17 mouse cellular contexts compared by ENCODE assay signal in genomic region chr15:98930017-98930734, GRCm38 (mm10). TPM values are rescaled to one million over a fixed set of nuclear protein-coding genes. Genes with fewer than 3 reads are reported as not detected.
DNase-seq lines count a peak whose midpoint lies in the region; ATAC-seq and TF ChIP-seq lines count a peak whose summit lies in the region.
"Had no signal": no experiment of that assay in that cellular context is flagged by ENCODE, and none has a peak within 500 bp of the region (broad histone marks: within the 10 kb centered on the region; RNA-seq: fewer than 3 reads in every experiment).

No protein-coding gene starts in this region.

- H3K79me2 ChIP-seq in myocyte (ENCODE audit: control insufficient read depth, insufficient read depth): peaks cover 27% of the 10 kb centered on the region

- H3K4me3 ChIP-seq in heart, embryonic 16.5 days (ENCODE audit: low read length): no peak overlapping the region
- no peak overlapping the region for H3K4me3 ChIP-seq in midbrain, postnatal 0 days (ENCODE audit: low read depth, low read length)
- no peak overlapping the region for H3K4me3 ChIP-seq in midbrain, embryonic 14.5 days (replicated peaks; ENCODE audit: low read depth, low read length)
- no peak overlapping the region for H3K4me3 ChIP-seq in myocyte
- H3K4me3 ChIP-seq: neural tube, embryonic 12.5 days had no signal

- no peaks in the 10 kb centered on the region for H3K9me3 ChIP-seq in heart, embryonic 16.5 days (replicated peaks; ENCODE audit: control insufficient read depth, low read length)
- H3K9me3 ChIP-seq in midbrain, postnatal 0 days (ENCODE audit: low read length): no peaks in the 10 kb centered on the region
- no peaks in the 10 kb centered on the region for H3K9me3 ChIP-seq in midbrain, embryonic 14.5 days (ENCODE audit: control insufficient read depth, low read length)
- H3K9me3 ChIP-seq: neural tube, embryonic 12.5 days had no signal

- 0 out of 2 replicates have a peak overlapping the region, but pooled peaks have one; percentile 25 for H3K9ac ChIP-seq in heart, embryonic 16.5 days (ENCODE audit: low read length)
- H3K9ac ChIP-seq in midbrain, postnatal 0 days (replicated peaks; ENCODE audit: low read length, poor library complexity, severe bottlenecking): 0 out of 2 replicates have a peak overlapping the region, but pooled peaks have one; percentile 13
- no peak overlapping the region for H3K9ac ChIP-seq in midbrain, embryonic 14.5 days (replicated peaks; ENCODE audit: low read length)
- H3K9ac ChIP-seq: liver, embryonic 14.5 days; neural tube, embryonic 12.5 days had no signal

- H3K27ac ChIP-seq in heart, embryonic 16.5 days (ENCODE audit: low read length): peak overlapping the region; percentile 40; the same call in 1 of the 2 replicates
- H3K27ac ChIP-seq in midbrain, postnatal 0 days (ENCODE audit: low read depth, low read length): no peak overlapping the region
- no peak overlapping the region for H3K27ac ChIP-seq in midbrain, embryonic 14.5 days (replicated peaks; ENCODE audit: low read depth, low read length)
- H3K27ac ChIP-seq: liver, embryonic 14.5 days; neural tube, embryonic 12.5 days had no signal

- 48% methylated on average over 8 of the region's 8 CpGs for WGBS in heart, embryonic 16.5 days
- 56% methylated on average over 8 of the region's 8 CpGs for WGBS in midbrain, postnatal 0 days
- 62% methylated on average over 8 of the region's 8 CpGs for WGBS in midbrain, embryonic 14.5 days

- H3K27me3 ChIP-seq in heart, embryonic 16.5 days (ENCODE audit: control insufficient read depth, insufficient read depth, low read length): no peaks in the 10 kb centered on the region
- no peaks in the 10 kb centered on the region for H3K27me3 ChIP-seq in midbrain, postnatal 0 days (ENCODE audit: insufficient read depth, low read length)
- no peaks in the 10 kb centered on the region for H3K27me3 ChIP-seq in midbrain, embryonic 14.5 days (ENCODE audit: control insufficient read depth, insufficient read depth, low read length)
- H3K27me3 ChIP-seq in myocyte (ENCODE audit: control insufficient read depth, insufficient read depth, insufficient read length): no peaks in the 10 kb centered on the region
- H3K27me3 ChIP-seq: neural tube, embryonic 12.5 days had no signal

- H3K4me2 ChIP-seq in heart, embryonic 16.5 days (ENCODE audit: low read depth, low read length): no peak overlapping the region
- no peak overlapping the region for H3K4me2 ChIP-seq in midbrain, postnatal 0 days (ENCODE audit: low read depth, low read length, poor library complexity, severe bottlenecking)
- H3K4me2 ChIP-seq in midbrain, embryonic 14.5 days (ENCODE audit: low read length): no peak overlapping the region
- peak overlapping the region; percentile 74 for H3K4me2 ChIP-seq in myocyte (ENCODE audit: low read depth)

- no peak overlapping the region for H3ac ChIP-seq in myocyte (ENCODE audit: control insufficient read depth, insufficient read length)

- TF ChIP-seq CTCF in midbrain, postnatal 0 days (IDR thresholded peaks at IDR 0.05): no peak

- peaks cover 13% of the 10 kb centered on the region for H3K4me1 ChIP-seq in heart, embryonic 16.5 days (ENCODE audit: control insufficient read depth, insufficient read depth, low read length)
- 0 out of 2 replicates have a peak, but pooled peaks cover 4% of the 10 kb centered on the region for H3K4me1 ChIP-seq in midbrain, postnatal 0 days (ENCODE audit: insufficient read depth, low read length)
- H3K4me1 ChIP-seq in midbrain, embryonic 14.5 days (ENCODE audit: control insufficient read depth, insufficient read depth, low read length): peaks cover 12% of the 10 kb centered on the region

- no peak for DNase-seq in heart, adult 11 months
- no peak for DNase-seq in midbrain, postnatal 0 days (ENCODE audit: low spot score)
- DNase-seq in midbrain, embryonic 14.5 days: no peak
- DNase-seq in R1 (ENCODE audit: low read depth, low spot score): peak; percentile 44
- DNase-seq in cerebellum, postnatal 36 days: no peak
- DNase-seq in gastrocnemius, adult 8-10 months (ENCODE audit: low spot score in 2 of 2): no peak
- DNase-seq: cerebellum, adult 11 months; gastrocnemius, postnatal 14 days; kidney, postnatal 10 days; retina, postnatal 1 day had no signal

- ATAC-seq in heart, embryonic 16.5 days (replicated peaks; ENCODE audit: extremely low read depth, insufficient read depth, low FRiP score): no peak
- no peak for ATAC-seq in midbrain, postnatal 0 days (ENCODE audit: low FRiP score)
- ATAC-seq in midbrain, embryonic 14.5 days (ENCODE audit: low FRiP score, low TSS enrichment): no peak

- H3K36me3 ChIP-seq in heart, embryonic 16.5 days (ENCODE audit: control insufficient read depth, insufficient read depth): peaks cover 9% of the 10 kb centered on the region
- H3K36me3 ChIP-seq in midbrain, postnatal 0 days (ENCODE audit: insufficient read depth, low read length): peaks cover 4% of the 10 kb centered on the region; the same call in 1 of the 2 replicates
- peaks cover 18% of the 10 kb centered on the region for H3K36me3 ChIP-seq in midbrain, embryonic 14.5 days (ENCODE audit: control insufficient read depth, insufficient read depth, low read length)
- H3K36me3 ChIP-seq in myocyte (ENCODE audit: control insufficient read depth, insufficient read depth): peaks cover 18% of the 10 kb centered on the region

- TF ChIP-seq POLR2A in myocyte (IDR thresholded peaks at IDR 0.05; ENCODE audit: insufficient read length, low read depth): peak; percentile 80

TF ChIP-seq in myocyte, 11 proteins besides CTCF, POLR2A, EP300 and RAD21:
- no peak for TF ChIP-seq TCF12 (IDR thresholded peaks at IDR 0.05; ENCODE audit: insufficient read depth, poor library complexity, severe bottlenecking)
- TF ChIP-seq POLR2AphosphoS2 (IDR thresholded peaks at IDR 0.05; ENCODE audit: insufficient read length, low read depth): peak; percentile 97

RNA-seq across cellular contexts. Expression of gene Tuba1b, which starts 4.2 kb away (rescaled TPM):
- polyA plus RNA-seq in heart, embryonic 16.5 days (2015; fragmentation: Nextera tagmentation; extraction: Ambion mirVana): 1,504 and 1,594 TPM in 2 replicates
- 2,522 and 3,264 TPM in 2 replicates for total RNA-seq in midbrain, postnatal 0 days (2014; rRNA removed)
- polyA plus RNA-seq in midbrain, postnatal 0 days (2015; fragmentation: Nextera tagmentation; extraction: Ambion mirVana): 1,582 and 1,796 TPM in 2 replicates
- 1,095 and 1,120 TPM in 2 replicates for polyA plus RNA-seq in midbrain, embryonic 14.5 days (2014; fragmentation: Nextera tagmentation; extraction: Ambion mirVana)
- polyA plus RNA-seq in myocyte (2012; fragmentation: generic; extraction: Trizol): 2,204 TPM
- total RNA-seq in gastrocnemius, adult 8-10 months (2022): 10 to 100 TPM; 12.6 to 24.6 (median 20.3) TPM

RNA-seq across cellular contexts. Expression of gene Lmbr1l, which starts 12.1 kb away (rescaled TPM):
- 13.3 and 13.9 TPM in 2 replicates for polyA plus RNA-seq in heart, embryonic 16.5 days (2015; fragmentation: Nextera tagmentation; extraction: Ambion mirVana)
- total RNA-seq in midbrain, postnatal 0 days (2014; rRNA removed): 46.0 and 56.9 TPM in 2 replicates
- 19.6 and 21.7 TPM in 2 replicates for polyA plus RNA-seq in midbrain, postnatal 0 days (2015; fragmentation: Nextera tagmentation; extraction: Ambion mirVana)
- 11.2 and 19.4 TPM in 2 replicates for polyA plus RNA-seq in midbrain, embryonic 14.5 days (2014; fragmentation: Nextera tagmentation; extraction: Ambion mirVana)
- polyA plus RNA-seq in myocyte (2012; fragmentation: generic; extraction: Trizol): 33.4 TPM
- 1 to 10 TPM; 3.7 to 5.0 (median 4.2) TPM for total RNA-seq in gastrocnemius, adult 8-10 months (2022)

RNA-seq across cellular contexts. Expression of gene Gm49450, which starts 23.2 kb away (rescaled TPM):
- polyA plus RNA-seq in heart, embryonic 16.5 days (2015; fragmentation: Nextera tagmentation; extraction: Ambion mirVana): not detected in 2 replicates
- total RNA-seq in midbrain, postnatal 0 days (2014; rRNA removed): 1,797 and 2,945 TPM in 2 replicates
- not detected in 2 replicates for polyA plus RNA-seq in midbrain, postnatal 0 days (2015; fragmentation: Nextera tagmentation; extraction: Ambion mirVana)
- not detected in 2 replicates for polyA plus RNA-seq in midbrain, embryonic 14.5 days (2014; fragmentation: Nextera tagmentation; extraction: Ambion mirVana)
- 0.84 TPM for polyA plus RNA-seq in myocyte (2012; fragmentation: generic; extraction: Trizol)
- total RNA-seq in gastrocnemius, adult 8-10 months (2022): not detected
- total RNA-seq: G1E; gastrocnemius, postnatal 14 days; megakaryocyte-erythroid progenitor cell, adult 5-6 weeks had no signal
- polyA plus RNA-seq: G1E; heart, embryonic 14.5 days; neural tube, embryonic 12.5 days had no signal

RNA-seq across cellular contexts. Expression of gene Tuba1a, which starts 23.3 kb away (rescaled TPM):
- 727 and 789 TPM in 2 replicates for polyA plus RNA-seq in heart, embryonic 16.5 days (2015; fragmentation: Nextera tagmentation; extraction: Ambion mirVana)
- total RNA-seq in midbrain, postnatal 0 days (2014; rRNA removed): 17,447 and 20,461 TPM in 2 replicates
- 15,641 and 16,823 TPM in 2 replicates for polyA plus RNA-seq in midbrain, postnatal 0 days (2015; fragmentation: Nextera tagmentation; extraction: Ambion mirVana)
- polyA plus RNA-seq in midbrain, embryonic 14.5 days (2014; fragmentation: Nextera tagmentation; extraction: Ambion mirVana): 17,220 and 18,751 TPM in 2 replicates
- 3,074 TPM for polyA plus RNA-seq in myocyte (2012; fragmentation: generic; extraction: Trizol)
- 10 to 100 TPM; 12.6 to 24.0 (median 18.4) TPM for total RNA-seq in gastrocnemius, adult 8-10 months (2022)

RNA-seq across cellular contexts. Expression of gene Dhh, which starts 31.8 kb away (rescaled TPM):
- 2.0 and 2.5 TPM in 2 replicates for polyA plus RNA-seq in heart, embryonic 16.5 days (2015; fragmentation: Nextera tagmentation; extraction: Ambion mirVana)
- 0.38 and 0.71 TPM in 2 replicates for total RNA-seq in midbrain, postnatal 0 days (2014; rRNA removed)
- 0.18 and 0.22 TPM in 2 replicates for polyA plus RNA-seq in midbrain, postnatal 0 days (2015; fragmentation: Nextera tagmentation; extraction: Ambion mirVana)
- polyA plus RNA-seq in midbrain, embryonic 14.5 days (2014; fragmentation: Nextera tagmentation; extraction: Ambion mirVana): 0.36 and 0.57 TPM in 2 replicates
- 0.11 TPM for polyA plus RNA-seq in myocyte (2012; fragmentation: generic; extraction: Trizol)
- 1 to 10 TPM in 1 of 4 experiments, under 1 TPM in 3; 0.19 to 1.0 (median 0.49) TPM for total RNA-seq in gastrocnemius, adult 8-10 months (2022)
- total RNA-seq: megakaryocyte-erythroid progenitor cell, adult 5-6 weeks had no signal
- polyA plus RNA-seq: G1E had no signal
